Mouse (Mus musculus): Measurements from ENCODE around the gene Fras1. TPM values are rescaled to one million over a fixed set of nuclear protein-coding genes. Genes with fewer than 3 reads are reported as not detected.

Gene Fras1
- polyA plus RNA-seq, 1 experiment from 2014 or later, result 17.0 TPM

Other genes with a start within 250 kb of the Fras1 start
- gene Cnot6l, start 209.8 kb upstream of the Fras1 start, polyA plus RNA-seq (2015; fragmentation: Nextera tagmentation; extraction: Ambion mirVana), result 22.7 and 26.0 TPM in 2 replicates
- gene Mrpl1, start 164.5 kb upstream of the Fras1 start, polyA plus RNA-seq (2015; fragmentation: Nextera tagmentation; extraction: Ambion mirVana), result 27.5 and 28.9 TPM in 2 replicates

Data from intestine, embryonic 15.5 days (tissue).